Mouse (Mus musculus): ENCODE measurements around the gene Nfyc.

Nfyc gene

GRCm38 (mm10) chr4:120825577-120826326, 5.6 kb downstream of the Nfyc start:
- in situ Hi-C loops (cut with MboI) = no loop called here

GRCm38 (mm10) chr4:120825100-120825553, 6.2 kb downstream of the Nfyc start:
- in situ Hi-C loops (cut with MboI) = no loop called here

DNA sequence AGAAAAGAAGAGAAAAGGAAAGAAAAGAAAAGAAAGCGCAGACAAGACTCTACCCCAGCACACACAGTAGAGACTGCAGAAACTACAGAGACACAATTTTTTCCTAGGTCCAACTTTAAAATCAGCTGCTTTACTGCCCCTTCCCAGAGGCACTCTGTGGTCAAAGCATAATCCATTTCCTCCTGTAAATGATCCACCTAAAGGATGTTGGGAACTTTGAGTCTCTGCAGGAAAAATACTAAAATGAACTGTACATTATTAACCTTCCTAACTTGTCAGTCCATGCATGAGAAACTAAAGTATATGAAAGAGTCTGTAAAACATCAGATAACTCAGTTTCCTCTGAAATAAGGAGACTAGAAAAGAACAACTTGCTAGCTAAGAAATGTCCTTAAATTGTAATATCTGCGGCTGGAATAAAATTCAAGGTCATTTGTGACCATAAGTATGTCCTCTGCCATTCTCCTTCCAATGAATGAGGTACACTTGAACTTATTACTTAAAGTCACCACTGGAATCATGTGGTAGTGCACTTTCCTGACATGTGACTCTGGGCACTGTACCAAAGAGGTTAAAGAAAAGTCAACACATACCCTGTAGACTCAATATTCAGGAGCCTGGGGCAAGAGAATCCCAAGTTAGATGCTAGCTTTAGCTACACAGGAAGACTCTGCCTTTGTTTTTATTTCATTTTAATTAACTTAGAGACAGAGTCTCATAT, 9.0 kb downstream of the Nfyc start:
- in situ Hi-C loops (cut with MboI) = no loop called here

GRCm38 (mm10) chr4:120819871-120820270, 11.5 kb downstream of the Nfyc start:
- in situ Hi-C loops (cut with MboI) = no loop called here

GRCm38 (mm10) chr4:120819296-120819695, 12.1 kb downstream of the Nfyc start:
- in situ Hi-C loops (cut with MboI) = no loop called here

GRCm38 (mm10) chr4:120817951-120818350, 13.4 kb downstream of the Nfyc start:
- in situ Hi-C loops (cut with MboI) = no loop called here

- in situ Hi-C loops (cut with MboI) = no loop called here
Measured at GRCm38 (mm10) chr4:120817002-120817774, 14.2 kb downstream of the Nfyc start.

GRCm38 (mm10) chr4:120815622-120816334, 15.6 kb downstream of the Nfyc start:
- in situ Hi-C loops (cut with MboI) = no loop called here

GRCm38 (mm10) chr4:120815163-120815562, 16.2 kb downstream of the Nfyc start:
- in situ Hi-C loops (cut with MboI) = no loop called here

DNA sequence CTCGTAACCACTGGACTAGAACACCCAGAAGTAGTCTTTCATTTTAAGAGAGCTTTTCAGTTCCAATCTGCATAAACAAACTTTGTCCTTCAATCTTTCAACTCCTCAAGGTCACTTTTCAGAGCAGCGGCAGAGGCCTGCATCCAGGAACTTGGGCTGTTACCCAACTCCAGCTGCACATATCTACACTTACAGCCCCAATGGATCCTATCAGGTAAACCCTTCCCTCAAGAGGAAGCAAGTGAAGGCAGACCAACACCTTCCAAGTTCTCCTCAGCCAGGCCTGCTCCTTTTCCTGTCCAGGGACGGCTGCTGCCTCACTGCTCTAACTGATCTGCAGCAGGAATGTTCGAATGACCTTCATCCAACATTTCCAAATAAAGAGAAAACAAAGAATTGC, 17.2 kb downstream of the Nfyc start:
- in situ Hi-C loops (cut with MboI) = no loop called here

DNA sequence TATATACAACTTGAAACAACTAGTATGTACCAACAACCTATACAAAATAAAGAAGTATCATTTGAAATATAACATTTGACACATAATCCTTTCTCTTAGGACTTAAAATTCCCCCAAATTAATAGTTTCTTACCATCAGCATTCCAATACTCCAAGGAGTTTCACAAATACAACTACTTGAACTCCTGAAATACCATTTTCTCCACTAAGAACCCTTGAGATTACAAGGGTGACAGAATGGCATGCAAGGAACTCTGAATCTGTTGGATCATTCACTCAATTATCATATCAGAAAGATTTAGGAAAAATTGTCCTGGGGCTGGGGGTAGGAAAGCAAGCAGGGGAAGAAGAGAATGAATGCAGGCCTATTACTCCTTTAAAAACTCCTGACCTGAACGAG, 17.6 kb downstream of the Nfyc start:
- in situ Hi-C loops (cut with MboI) = no loop called here

DNA sequence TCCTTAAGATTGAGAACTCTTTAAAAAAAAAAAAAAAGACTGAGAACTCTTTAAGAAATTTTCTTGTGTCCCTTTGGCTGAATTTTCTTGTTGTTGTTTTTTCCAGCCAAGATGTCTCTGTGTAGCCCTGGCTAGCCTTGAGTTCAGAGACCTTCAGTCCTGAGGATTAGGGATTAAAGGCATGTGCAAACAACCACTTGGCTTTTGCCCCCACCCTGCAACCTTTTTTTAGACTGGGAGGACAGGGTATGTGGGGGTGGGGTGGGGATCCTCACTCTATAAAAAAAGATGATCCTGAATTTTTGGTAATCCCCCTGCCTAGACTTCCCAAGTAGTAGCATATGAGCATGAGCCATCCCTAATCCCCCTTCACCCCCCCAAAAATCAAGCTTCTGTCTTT, 25.6 kb downstream of the Nfyc start:
- in situ Hi-C loops (cut with MboI) = no loop called here

- in situ Hi-C loops (cut with MboI) = no loop called here
Measured at GRCm38 (mm10) chr4:120801446-120801845, 29.9 kb downstream of the Nfyc start.

GRCm38 (mm10) chr4:120800691-120801090, 30.7 kb downstream of the Nfyc start:
- in situ Hi-C loops (cut with MboI) = no loop called here

- in situ Hi-C loops (cut with MboI) = no loop called here
Measured at GRCm38 (mm10) chr4:120799680-120800166, 31.6 kb downstream of the Nfyc start.

- in situ Hi-C loops (cut with MboI) = no loop called here
Measured at GRCm38 (mm10) chr4:120797985-120798725, 33.2 kb downstream of the Nfyc start.

DNA sequence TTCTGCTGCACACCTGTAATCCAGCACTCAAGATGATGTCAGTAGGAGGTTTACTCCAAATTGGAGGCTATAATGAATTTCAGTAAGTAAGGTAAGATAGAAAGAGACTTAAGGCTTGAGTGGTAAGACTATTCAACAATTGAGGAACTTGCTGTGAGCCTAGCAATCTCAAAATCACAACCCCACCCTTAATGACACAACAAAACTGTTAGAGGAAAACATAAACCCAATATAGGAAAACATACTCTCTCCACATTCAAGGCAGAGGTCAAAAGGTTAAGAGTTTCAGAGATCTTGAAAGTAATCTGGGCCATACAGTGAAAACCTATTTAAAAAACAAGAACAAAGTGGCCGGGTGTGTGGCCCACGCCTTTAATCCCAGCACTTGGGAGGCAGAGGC, 34.7 kb downstream of the Nfyc start:
- in situ Hi-C loops (cut with MboI) = no loop called here

GRCm38 (mm10) chr4:120795646-120796045, 35.7 kb downstream of the Nfyc start:
- in situ Hi-C loops (cut with MboI) = no loop called here

DNA sequence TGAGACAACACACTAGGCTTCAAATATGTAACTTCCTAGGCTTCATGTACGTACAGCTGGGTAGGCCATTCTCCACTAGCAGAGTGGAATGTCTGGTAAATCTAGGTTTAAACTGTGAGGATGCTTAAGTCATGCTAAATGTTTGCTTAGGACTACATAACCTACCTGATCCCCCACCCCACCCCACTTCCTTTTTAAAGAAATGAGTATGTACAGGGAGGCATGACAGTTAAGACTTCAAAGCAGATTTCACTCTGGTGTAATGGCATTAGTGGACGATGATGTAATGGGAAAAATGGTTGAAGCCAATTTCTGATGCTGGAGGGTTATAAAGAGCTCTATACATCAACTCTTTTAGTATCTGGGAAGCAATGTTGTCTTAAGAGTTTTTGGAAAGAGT, 38.5 kb downstream of the Nfyc start:
- in situ Hi-C loops (cut with MboI) = no loop called here

GRCm38 (mm10) chr4:120790027-120790426, 41.3 kb downstream of the Nfyc start:
- in situ Hi-C loops (cut with MboI) = no loop called here

DNA sequence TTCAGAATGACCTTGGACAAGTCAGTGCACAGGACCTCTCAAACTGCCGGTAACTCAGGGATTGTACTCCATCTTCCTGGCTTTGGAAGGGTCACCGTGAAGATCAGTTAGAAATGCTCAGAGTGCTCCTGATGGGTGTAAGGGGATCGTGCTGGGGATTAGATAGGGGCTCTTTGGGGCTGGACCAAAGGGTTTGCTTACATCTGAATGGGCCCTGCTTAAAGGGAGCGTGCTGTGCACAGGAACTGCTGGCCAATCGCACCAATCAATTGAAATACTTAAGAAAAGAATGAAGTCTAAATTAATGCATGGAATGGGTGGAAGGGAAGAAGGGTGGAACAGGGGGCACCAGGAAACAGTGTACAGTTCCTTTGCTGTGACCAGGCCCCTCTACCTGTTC, 75.6 kb downstream of the Nfyc start:
- in situ Hi-C loops (cut with MboI) = no loop called here
